Mouse (Mus musculus): ENCODE measurements around the gene Ispd.
"Not testable (repeated sequence)": the region's sequence is repeated elsewhere in the genome, so short reads cannot be mapped to it uniquely, and the experiment has no call there.

The Ispd gene

DNA sequence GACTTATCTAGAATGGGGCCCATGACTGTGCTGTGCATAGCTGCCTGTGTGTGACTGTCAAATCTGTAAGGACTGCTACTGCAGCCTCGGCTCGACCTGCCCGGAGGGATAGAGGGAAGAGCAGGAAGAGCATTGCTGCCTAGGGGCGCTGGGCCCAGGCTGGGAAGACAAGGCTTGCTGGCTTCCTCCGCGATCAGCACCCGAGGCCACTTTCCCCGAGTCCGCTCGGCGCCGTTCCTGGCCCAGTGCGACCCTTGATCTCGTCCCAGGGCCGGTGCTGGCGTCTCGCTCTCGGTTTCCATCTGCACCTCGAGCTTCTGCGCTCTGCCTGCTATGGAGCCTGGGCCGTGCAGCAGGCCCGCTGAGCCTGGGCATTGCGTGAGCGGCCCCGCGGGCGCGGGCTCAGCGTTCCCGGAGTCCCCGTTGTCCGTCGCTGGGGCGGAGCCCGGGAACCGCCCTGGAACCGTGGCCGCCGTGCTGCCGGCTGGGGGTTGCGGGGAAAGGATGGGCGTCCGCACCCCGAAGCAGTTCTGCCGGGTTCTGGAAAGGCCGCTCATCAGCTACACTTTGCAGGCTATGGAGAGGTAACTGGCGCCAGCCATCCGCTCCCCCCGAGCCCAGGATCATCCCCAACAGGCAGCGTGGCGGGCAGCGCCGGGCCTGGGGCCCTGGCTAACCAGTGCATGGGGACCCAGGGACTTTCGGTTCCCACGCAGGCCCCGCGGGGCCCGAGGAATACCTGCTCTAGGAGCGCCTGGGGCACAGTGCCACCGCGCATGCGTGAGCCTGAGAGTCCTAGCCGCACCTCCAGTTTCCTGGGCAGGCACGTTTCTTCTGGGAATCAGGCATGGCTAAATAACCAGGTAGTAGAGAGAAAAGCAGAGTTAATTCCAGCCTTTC, at the start of gene Ispd, which contains the start of gene D630036H23Rik:
TSS of gene Ispd (plus strand) at position 10 of the 900 bp plus-strand sequence.
TSS of gene D630036H23Rik (minus strand) at position 741 of the 900 bp plus-strand sequence.
- peak; percentile 43 for DNase-seq (ENCODE audit: low read depth, low spot score)

- DNase-seq (ENCODE audit: low read depth, low spot score), result no peak
Measured at GRCm38 (mm10) chr12:36332676-36333075, 48.6 kb upstream of the Ispd start.

DNA sequence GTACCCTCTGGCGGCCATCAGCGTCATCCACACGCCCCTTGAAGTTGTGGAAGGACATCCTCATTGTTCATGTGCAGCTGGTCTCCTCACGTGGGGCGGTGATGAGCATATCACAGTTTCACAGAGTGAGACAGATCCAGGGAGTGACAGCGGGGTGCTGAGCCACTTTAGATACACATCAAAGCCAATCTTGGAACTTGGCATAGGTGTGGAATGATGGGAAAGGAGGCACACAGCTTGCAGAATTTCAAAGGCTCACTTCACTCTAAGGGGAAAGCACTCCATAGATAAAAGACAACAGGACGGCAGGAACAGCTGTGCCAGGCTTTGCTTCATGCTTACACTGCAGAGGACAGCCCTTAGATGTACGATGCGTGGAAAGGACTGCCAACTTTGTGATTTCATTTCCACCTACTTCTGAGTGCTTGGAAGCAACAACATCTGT, 47.4 kb upstream of the Ispd start:
- no peak for DNase-seq (ENCODE audit: low read depth, low spot score)

DNA sequence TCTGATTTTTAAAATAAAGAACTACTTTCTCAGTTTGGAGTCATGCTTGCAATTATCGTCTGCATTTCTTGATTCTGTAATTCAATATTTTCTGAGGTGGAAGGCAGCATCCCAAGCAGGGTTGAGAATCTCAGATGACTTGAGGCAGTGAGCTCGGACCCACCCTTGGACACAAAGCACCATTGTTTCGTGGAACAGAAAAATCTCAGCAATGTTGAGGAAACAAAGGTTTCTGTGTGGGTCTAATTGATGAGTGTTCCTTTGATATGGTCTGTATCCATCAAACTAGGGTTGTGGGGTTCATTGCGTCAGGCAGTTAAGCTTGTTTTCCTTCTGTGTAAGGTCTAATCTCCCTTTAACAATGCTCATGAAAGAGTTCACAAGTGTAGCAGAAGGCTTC, 37.1 kb upstream of the Ispd start:
- DNase-seq (ENCODE audit: low read depth, low spot score), result no peak

DNA sequence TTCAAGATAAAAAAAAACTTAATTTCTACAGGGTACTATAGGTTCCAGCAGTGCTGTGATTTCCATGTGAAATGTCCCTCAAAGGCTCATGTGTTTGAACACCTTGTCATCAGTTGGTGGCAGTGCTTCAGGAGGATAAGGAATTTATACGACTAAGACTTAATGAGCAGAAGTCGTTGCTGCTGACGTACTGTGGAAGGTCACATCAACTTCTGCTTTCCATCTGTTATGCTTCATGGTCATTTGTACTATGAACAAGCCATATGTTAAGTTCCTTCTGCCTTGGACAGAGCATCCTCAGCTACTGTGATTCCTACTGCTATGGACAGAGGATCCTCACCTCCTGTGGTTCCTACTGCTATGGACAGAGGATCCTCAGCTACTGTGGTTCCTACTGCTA, 21.2 kb upstream of the Ispd start:
- no peak for DNase-seq (ENCODE audit: low read depth, low spot score)

GRCm38 (mm10) chr12:36360693-36361092, 20.6 kb upstream of the Ispd start:
- no peak for DNase-seq (ENCODE audit: low read depth, low spot score)

- DNase-seq (ENCODE audit: low read depth, low spot score), result no peak
Measured at GRCm38 (mm10) chr12:36364013-36364412, 17.2 kb upstream of the Ispd start.

- DNase-seq (ENCODE audit: low read depth, low spot score), result no peak
Measured at GRCm38 (mm10) chr12:36373237-36373998, 7.8 kb upstream of the Ispd start.

- DNase-seq (ENCODE audit: low read depth, low spot score), result not testable (repeated sequence)
Measured at GRCm38 (mm10) chr12:36376391-36376790, 4.9 kb upstream of the Ispd start.

DNA sequence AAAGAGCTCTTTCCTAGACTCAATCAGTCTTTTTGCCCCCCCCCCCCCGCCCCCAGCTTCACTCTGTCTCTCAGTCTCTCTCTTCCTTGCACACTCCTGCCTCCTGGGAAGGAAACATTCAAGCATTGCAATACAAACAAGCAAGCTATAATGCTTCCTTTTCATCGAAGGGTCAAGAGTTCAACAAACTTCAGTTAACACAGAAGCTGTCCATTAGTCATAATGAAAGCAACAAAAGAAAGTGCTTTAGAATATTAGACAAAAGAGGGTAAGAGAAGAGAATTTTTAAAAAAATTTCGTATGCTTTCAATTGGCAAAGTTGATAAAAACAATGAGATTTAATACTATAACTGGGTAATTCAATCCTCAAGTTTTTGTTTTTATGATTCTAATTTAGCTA, 996 bp upstream of the Ispd start:
- no peak for DNase-seq (ENCODE audit: low read depth, low spot score)

- DNase-seq (ENCODE audit: low read depth, low spot score), result no peak
Measured at GRCm38 (mm10) chr12:36380806-36381205, 444 bp upstream of the Ispd start.

DNA sequence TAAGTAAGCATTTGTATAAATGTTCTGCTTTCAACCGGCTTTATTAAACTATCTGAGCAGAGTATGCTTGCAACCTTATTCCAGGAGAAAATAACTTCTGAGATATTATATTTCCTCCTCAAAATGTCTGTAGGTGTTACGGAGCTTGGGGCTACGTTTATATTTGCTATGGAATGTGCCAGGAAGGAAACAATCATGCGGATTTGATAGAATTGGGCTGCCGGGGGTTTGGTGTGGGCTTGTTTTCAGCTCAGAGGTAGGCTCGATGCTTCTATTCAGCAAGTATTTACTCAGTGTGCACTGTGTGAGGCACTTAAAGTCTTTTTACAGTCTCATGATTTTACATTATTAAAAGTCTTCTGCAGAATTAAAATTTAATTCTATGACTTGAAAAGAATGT, 4.1 kb downstream of the Ispd start:
- no peak for DNase-seq (ENCODE audit: low read depth, low spot score)

- DNase-seq (ENCODE audit: low read depth, low spot score), result no peak
Measured at GRCm38 (mm10) chr12:36386991-36387390, 5.7 kb downstream of the Ispd start.

- DNase-seq (ENCODE audit: low read depth, low spot score), result no peak
Measured at GRCm38 (mm10) chr12:36395115-36395514, 13.9 kb downstream of the Ispd start.

- no peak for DNase-seq (ENCODE audit: low read depth, low spot score)
Measured at GRCm38 (mm10) chr12:36423677-36424076, 42.4 kb downstream of the Ispd start.

DNA sequence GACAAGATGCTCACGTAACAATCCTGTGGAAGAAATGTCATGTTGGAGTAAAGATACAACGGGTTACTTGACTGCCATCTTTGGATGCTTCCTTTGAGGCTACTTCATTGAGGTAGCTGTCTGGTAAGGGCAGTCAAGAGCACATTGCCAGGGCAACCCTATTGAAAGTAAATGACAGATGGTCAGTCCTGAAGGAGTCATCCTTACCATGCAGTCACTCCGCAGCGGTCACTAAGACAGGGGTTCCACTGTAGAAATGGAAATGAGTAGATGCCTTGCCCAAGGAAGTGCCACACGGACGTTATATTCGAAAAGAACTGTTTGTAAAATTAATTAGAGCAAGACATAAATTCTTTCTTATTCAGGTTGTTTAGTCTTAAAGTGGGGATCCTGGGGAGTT, 44.0 kb downstream of the Ispd start:
- no peak for DNase-seq (ENCODE audit: low read depth, low spot score)

- no peak for DNase-seq (ENCODE audit: low read depth, low spot score)
Measured at GRCm38 (mm10) chr12:36426163-36427045, 45.2 kb downstream of the Ispd start.

DNA sequence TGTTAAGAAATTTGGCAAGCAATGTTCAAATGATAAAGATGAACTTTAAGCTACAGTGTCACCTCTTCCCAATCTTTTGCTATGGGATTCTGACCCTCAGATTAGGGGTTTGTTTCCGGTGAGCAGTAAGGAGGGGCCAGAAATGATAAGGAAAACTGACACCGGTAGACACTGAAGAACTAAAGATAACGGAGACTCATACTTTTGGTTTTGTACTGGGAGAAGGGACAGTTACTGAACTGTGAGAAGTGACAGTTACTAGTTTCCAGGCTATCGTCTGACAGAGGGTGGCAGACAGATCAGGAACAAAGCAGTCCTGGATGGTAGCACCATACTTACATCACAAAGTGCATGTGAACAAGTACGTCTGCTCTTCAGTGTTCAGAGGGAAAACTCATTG, 55.7 kb downstream of the Ispd start:
- no peak for DNase-seq (ENCODE audit: low read depth, low spot score)

DNA sequence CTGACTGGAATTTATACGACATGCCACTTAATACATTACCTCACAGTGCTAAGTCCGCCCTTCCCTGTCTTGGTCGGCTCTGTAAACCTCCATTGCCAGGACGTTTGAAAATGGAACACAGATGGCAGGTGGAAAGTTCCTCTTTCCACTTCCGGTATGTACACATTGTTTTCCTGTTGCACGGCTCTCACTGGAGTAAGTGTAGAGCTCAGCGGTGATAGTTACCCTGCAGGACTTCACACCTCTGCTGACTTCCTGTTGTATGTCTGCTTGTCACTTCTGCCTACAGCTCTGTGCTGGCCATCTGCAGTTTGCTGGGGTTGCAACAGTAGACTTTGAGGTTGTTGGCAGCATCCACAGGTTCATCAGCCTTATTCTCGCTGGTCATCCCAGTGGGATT, 58.1 kb downstream of the Ispd start:
- no peak for DNase-seq (ENCODE audit: low read depth, low spot score)

GRCm38 (mm10) chr12:36456002-36456401, 74.8 kb downstream of the Ispd start:
- no peak for DNase-seq (ENCODE audit: low read depth, low spot score)

GRCm38 (mm10) chr12:36457726-36458125, 76.5 kb downstream of the Ispd start:
- DNase-seq (ENCODE audit: low read depth, low spot score), result no peak
